Mouse (Mus musculus) lung, adult 2 months (tissue): ENCODE measurements around the gene Arl5c. TPM values are rescaled to one million over a fixed set of nuclear protein-coding genes. Genes with fewer than 3 reads are reported as not detected.
A peak's percentile ranks its signal among the peaks of the same experiment; 100 is the strongest.

Experiments used
- DNase-seq: peaks from one replicate; pipeline ENCODE4 v3.0.0; 2022
- H3K4me1 ChIP-seq: fragments of 200-500 bp; 2 replicates; pipeline ENCODE4 v1.6.1; 2011; ENCODE audit warnings: low read length; ENCODE audit not compliant: control insufficient read depth, insufficient read depth
- H3K4me3 ChIP-seq: fragments of 200-500 bp; replicated peaks from 2 replicates; pipeline ENCODE3; 2011; ENCODE audit warnings: low read depth, mild to moderate bottlenecking, control low read depth, low read length; ENCODE audit errors: extremely low read depth
- CTCF ChIP-seq: fragments of 200-500 bp; IDR thresholded peaks from 2 replicates; pipeline ENCODE4 v1.5.1; 2011; ENCODE audit warnings: mild to moderate bottlenecking, low read length, control low read depth; ENCODE audit not compliant: insufficient read depth
- POLR2A ChIP-seq: fragments of 200-500 bp; IDR thresholded peaks from 2 replicates; pipeline ENCODE4 v1.6.1; 2011; ENCODE audit warnings: low read depth, mild to moderate bottlenecking, control low read depth, low read length, borderline replicate concordance; ENCODE audit errors: extremely low read depth
- WGBS: fragments of 180-500 bp; shearing (Covaris S2); methylation state at CpG from one replicate; pipeline ENCODE4 v1.1.7; 2018; 5-methylcytosine and 5-hydroxymethylcytosine counted together
- polyA plus RNA-seq: library from polyadenylated mRNA; depleted of rRNA; stranded (reverse); fragments of >200 nt; gene quantifications from 2 replicates; pipeline ENCODE4 v1.2.3, GENCODE M21; 2012

Gene Arl5c
- polyA plus RNA-seq, 1 experiment = 5.1 TPM

- 64% methylated on average over 5 of the region's 5 CpGs for WGBS
- no peak for DNase-seq
- TF ChIP-seq POLR2A = no peak
These were observed 34.9 kb upstream of the Arl5c start for GRCm38 (mm10) chr11:98030701-98031442.

GRCm38 (mm10) chr11:98027785-98028184 is 31.8 kb upstream of the Arl5c start:
- WGBS = 17% methylated on average over 7 of the region's 7 CpGs
- TF ChIP-seq POLR2A (no peak), CTCF (no peak)
- no peak overlapping the region for H3K4me3 ChIP-seq
- DNase-seq = no peak
- H3K4me1 ChIP-seq = peaks cover 4% of the 10 kb centered on the region; the same call in 1 of the 2 replicates

More at GRCm38 (mm10) chr11:98030701-98031442, 34.9 kb upstream of the Arl5c start:
- H3K4me1 ChIP-seq = peaks cover 4% of the 10 kb centered on the region; the same call in 1 of the 2 replicates
- H3K4me3 ChIP-seq = no peak overlapping the region

GRCm38 (mm10) chr11:98027297-98027688 is 31.3 kb upstream of the Arl5c start:
- WGBS = under 1% methylated on average over 18 of the region's 18 CpGs
- Histone ChIP-seq H3K4me3 (peak overlapping the region; percentile 80), H3K4me1 (peaks cover 4% of the 10 kb centered on the region; the same call in 1 of the 2 replicates)
- DNase-seq = no peak
- TF ChIP-seq CTCF (no peak), POLR2A (no peak)

- DNase-seq = peak; percentile 93
- TF ChIP-seq CTCF = no peak
- peak; percentile 98 for TF ChIP-seq POLR2A
- Histone ChIP-seq H3K4me3 (peak within 1 kb of the TSS; percentile 80), H3K4me1 (peaks cover 4% of the 10 kb centered on the region)
- under 1% methylated on average over 68 of the region's 69 CpGs for WGBS
These were observed 30.8 kb upstream of the Arl5c start, which contains the start of gene Rpl19 for GRCm38 (mm10) chr11:98026570-98027296. Gene Rpl19 (plus strand): TSS chr11:98026710.

- peak overlapping the region; percentile 80 for H3K4me3 ChIP-seq
- peaks cover 8% of the 10 kb centered on the region for H3K4me1 ChIP-seq
- TF ChIP-seq CTCF (no peak), POLR2A (no peak)
- no peak for DNase-seq
- WGBS = 6% methylated on average over 15 of the region's 15 CpGs
These were observed 30.2 kb upstream of the Arl5c start for GRCm38 (mm10) chr11:98026248-98026569.

- 77% methylated on average over 3 of the region's 3 CpGs for WGBS
- no peak for DNase-seq
- peaks cover 8% of the 10 kb centered on the region for H3K4me1 ChIP-seq
- TF ChIP-seq POLR2A (no peak), CTCF (no peak)
- no peak overlapping the region for H3K4me3 ChIP-seq
These were observed 28.5 kb upstream of the Arl5c start for GRCm38 (mm10) chr11:98024516-98024915.

GRCm38 (mm10) chr11:98022555-98023371 is 26.8 kb upstream of the Arl5c start, which contains the start of gene Cacnb1:
Gene Cacnb1 (minus strand): TSS chr11:98023034.
- DNase-seq = peak; percentile 76
- 1% methylated on average over 52 of the region's 52 CpGs for WGBS
- H3K4me3 ChIP-seq = peak within 1 kb of the TSS; percentile 95
- peak; percentile 39; the same call in 1 of the 2 replicates for TF ChIP-seq POLR2A
- TF ChIP-seq CTCF = no peak
- H3K4me1 ChIP-seq = peaks cover 8% of the 10 kb centered on the region

- peak overlapping the region; percentile 75 for H3K4me3 ChIP-seq
- no peak for DNase-seq
- H3K4me1 ChIP-seq = peaks cover 8% of the 10 kb centered on the region
- no peak for TF ChIP-seq POLR2A
- TF ChIP-seq CTCF = no peak
- WGBS = 1% methylated on average over 23 of the region's 23 CpGs
These were observed 26.2 kb upstream of the Arl5c start for GRCm38 (mm10) chr11:98022253-98022554.

- no peak for TF ChIP-seq POLR2A
- TF ChIP-seq CTCF = no peak
- WGBS = 9% methylated on average over 34 of the region's 34 CpGs
- Histone ChIP-seq H3K4me1 (peaks cover 8% of the 10 kb centered on the region), H3K4me3 (peak overlapping the region; percentile 75)
- peak; percentile 39 for DNase-seq
These were observed 25.7 kb upstream of the Arl5c start for GRCm38 (mm10) chr11:98021565-98022252.
